Mouse (Mus musculus) regulatory T cell (primary cell): ENCODE results near the gene Prdm16.

ENCODE experiments used
- in situ Hi-C: fragments of 300-600 bp; cut with MboI, MseI; formaldehyde crosslinking; loops from one replicate; pipeline ENCODE4 v1.15.1; 2025; ENCODE audit warnings: high pct_unique_total_duplicates

Prdm16 gene

DNA sequence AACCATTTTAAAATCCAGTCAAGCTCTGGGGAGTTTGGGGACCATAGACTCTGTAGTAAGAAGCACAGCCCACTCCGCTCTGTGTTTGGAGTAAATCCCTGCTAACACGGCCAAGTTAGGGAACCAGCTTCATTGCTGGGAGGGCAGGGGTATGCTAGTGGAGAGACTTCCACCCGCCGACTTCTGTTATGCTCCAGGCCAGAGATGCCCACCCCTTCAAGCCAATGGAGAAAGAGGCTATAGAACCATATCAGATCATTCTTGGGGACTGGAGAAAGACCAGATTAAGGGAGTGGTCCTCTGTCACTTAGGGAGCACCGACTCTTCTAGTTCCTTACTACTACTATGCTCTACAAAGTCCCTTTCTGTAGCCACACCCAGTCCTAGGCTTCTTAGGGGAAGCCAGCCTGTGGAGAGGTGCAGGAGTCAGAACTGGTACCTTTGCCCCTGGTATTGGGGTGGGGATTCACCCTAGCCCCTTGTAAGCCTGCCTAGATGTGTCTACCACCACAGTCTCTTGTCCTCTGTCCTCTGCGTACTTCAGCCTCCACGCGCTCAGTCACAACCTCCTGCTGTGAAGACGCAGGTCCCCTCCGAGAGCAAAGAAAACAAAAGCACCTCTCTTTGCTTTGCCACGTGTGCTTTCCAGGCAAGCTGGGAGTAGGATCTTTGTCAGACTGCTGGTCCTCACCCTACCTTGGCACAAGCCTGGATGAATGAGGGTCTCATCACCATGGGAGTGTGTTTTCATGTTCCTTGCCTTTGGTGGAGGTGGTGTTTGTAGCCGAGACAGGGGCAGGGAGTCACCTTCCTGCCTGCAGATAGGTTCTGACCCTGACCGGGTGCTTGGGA lies 3.1 kb upstream of the Prdm16 start:
- in situ Hi-C loops = no loop called here

DNA sequence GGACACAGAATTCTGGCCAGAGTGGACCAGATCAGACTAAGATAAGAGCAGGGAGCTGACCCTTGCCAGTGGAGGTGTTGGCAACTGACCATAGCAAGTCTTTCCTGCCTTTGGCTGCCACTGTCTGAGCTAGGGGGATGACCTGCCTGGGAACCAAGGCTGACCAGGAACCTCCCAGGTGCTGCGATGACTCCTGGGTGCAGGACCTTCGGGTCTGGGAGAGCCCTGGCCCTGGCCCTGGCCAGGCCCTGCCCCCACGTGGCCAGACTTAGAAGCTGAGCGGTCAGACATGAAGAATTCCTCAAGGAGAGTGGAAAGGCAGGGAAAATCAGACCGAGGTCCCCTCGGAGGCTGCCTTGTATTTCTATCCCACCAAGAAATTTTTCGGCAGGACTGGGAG lies 2.5 kb upstream of the Prdm16 start:
- in situ Hi-C loops = no loop called here

GRCm38 (mm10) chr4:154638320-154638886 lies 1.7 kb upstream of the Prdm16 start:
- in situ Hi-C loops = no loop called here

DNA sequence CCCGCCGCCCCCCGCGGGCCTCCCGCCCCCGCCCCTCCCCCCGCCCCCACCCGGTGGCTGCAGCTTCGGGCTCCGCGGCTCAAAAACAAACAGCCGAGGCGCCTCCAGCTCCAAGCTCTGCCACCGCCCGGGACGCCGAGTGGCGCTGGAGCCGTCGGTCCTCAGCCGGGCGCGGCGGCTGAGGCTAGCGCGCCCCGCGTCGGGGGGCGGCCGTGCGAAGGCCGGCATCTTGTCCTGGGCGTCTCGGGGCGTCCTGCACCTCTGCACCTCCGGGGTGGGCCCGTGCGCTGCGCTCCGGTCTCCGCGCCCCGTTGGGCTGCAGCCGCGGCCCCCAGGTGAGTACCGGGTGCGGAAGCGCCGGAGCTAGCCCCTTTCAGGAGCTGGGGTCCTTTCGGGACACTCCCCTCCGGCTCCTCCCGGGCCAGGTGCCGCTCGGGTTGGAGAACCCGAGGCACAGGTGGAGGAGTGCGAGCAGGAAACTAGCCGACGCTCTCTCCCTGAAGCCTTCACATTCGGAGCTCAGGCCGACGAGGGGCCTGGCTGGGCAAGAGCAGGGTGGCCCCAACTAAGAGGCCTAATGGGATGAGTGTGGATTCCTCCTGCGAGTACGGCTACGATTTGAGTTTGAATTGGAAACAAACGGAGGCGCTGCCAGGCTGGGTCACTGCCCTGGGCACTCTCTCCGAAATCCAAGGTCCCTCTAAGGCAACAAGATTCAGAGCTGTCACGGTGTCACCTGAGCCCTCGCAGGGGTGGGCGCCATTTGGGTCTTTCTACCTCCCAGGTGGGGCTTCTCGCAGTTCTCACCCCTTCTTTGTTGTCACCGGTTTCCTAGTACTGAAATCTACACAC lies 1.0 kb upstream of the Prdm16 start:
- in situ Hi-C loops = no loop called here

DNA sequence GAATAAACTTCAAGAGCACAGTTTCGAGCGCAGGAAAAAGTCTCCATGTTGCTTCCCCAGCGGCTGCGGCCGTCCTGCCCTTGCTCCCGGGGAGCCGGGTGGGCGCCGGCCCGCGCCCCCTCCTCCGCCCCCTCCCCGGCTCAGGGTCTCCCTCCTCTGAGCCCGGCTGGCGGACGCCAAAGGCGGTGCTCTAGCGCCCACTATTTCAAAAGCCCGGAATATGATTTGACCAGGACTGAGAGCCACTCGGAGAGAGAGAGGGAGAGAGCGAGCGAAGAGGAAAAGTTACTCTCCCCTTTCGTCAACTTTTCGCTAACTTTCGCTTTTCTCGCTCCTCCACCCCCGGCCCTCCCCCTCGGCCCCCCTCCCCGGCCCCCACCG lies 630 bp downstream of the Prdm16 start:
- in situ Hi-C loops = no loop called here

GRCm38 (mm10) chr4:154635241-154636052 lies 1.2 kb downstream of the Prdm16 start:
- in situ Hi-C loops = no loop called here

DNA sequence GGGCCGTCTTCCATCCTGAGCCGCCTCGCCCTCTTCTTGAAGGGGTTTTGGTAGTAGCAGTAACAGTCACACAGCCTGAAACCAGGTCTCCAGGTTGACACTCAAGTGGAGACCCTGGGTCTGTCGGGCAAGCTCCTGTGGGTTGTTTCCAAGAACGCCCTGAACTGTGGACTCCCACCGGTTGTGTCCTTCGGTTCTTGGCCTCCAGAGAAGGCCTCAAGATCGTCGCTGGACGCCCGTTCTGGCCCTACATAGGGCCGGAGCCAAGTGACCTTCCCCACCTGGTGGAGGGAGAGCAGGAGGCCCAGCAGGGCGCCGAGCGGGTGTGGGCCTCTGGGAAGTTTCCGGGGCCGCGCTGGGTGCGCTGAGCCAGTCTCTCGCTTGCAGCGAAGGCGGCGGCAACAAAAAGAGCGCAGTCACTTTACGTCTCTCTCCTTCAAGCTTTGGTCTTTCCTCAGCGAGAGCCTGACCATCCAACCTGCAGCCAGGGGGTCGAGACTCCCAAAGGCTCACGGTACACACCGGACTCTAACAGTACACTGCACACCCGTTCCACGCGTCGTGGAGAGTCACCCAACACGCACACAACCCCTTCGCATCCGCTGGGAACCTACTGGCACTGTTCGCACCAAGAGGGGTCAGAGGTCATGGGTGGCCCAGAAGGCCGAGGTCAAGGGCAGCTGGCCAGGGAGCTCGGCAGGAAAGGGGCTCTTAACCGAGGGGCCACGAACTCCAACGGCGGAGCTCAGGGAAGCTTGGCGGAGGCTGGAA lies 2.0 kb downstream of the Prdm16 start:
- in situ Hi-C loops = no loop called here

GRCm38 (mm10) chr4:154634001-154634400 lies 2.7 kb downstream of the Prdm16 start:
- in situ Hi-C loops = no loop called here

DNA sequence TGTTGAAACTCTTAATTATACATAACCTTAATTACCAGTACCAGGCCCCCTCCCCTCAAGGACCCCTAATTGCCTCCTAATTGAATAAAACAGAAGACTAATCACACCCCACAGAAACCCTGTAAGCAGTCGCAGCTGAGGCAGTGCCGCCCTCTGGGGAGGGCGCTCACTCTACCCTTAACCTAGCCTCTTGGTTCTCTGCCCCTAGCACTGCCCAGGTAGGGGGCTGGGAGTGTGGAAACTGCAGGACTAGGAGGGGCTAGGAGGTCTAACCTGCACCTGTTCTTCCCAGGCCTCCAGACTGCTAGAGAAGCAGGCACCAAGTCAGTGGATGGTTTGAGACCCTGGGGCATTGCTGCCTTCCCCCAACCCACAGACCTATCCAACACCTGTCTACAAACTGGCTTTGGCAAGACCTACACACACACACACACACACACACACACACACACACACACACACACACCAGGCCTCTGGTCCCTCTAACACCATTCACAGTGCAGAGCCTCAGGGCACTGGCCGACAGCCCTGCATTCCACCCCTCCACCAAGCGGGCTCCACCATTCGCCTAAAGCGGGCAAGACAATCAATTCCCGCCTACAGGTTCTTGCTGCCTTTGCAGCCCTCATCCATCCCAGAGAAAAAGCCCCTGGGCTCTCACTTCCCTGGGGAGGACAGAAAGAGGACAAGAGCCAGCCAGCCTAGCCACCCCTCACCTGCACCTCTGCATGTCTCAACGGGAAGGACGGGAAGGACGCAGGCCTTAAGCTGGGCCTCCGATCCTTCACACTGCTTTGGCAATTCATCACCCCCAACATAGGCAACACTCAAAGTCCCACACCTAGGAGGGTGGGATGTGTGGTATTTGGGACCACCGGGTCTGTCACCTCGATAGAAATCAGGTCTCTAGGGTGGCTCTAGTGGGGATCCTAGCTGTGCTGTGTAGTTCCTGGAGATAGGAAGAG lies 3.6 kb downstream of the Prdm16 start:
- in situ Hi-C loops = no loop called here

GRCm38 (mm10) chr4:154630763-154631162 lies 5.9 kb downstream of the Prdm16 start:
- in situ Hi-C loops = no loop called here

DNA sequence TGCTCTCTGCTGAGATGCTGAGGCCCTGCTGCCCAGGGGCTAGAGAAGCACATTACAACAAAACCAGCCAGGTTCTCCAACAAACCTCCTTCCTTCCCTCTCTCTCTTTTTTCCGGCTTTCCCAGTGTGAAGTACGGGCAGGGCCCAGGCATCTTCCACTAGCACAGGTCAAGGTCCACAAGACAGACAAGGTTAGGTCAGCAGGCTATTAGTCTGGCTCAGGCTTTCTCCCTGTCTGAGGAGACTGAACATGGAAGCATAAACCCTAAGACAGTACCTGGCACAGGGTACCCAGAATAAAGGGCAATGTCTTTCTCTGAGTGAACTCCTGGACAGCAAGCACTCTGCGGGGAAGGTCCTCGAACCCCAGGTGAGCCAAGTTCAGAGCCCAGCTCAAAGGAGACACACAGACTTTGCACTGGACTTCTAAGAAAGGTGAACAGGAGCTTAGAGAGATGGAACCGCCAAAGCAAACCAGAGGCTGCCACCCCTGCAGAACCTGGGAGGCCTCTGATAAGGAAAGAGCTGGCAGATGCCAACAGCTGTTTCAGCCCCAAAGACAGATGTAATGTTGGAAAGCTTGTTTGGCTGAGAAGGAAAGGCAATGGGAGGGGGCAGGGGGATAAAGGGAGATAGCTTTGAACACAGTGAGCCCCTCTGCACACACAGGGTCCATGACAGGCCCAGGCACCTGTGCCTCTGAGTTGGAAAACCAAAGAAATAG lies 9.1 kb downstream of the Prdm16 start:
- in situ Hi-C loops = no loop called here

DNA sequence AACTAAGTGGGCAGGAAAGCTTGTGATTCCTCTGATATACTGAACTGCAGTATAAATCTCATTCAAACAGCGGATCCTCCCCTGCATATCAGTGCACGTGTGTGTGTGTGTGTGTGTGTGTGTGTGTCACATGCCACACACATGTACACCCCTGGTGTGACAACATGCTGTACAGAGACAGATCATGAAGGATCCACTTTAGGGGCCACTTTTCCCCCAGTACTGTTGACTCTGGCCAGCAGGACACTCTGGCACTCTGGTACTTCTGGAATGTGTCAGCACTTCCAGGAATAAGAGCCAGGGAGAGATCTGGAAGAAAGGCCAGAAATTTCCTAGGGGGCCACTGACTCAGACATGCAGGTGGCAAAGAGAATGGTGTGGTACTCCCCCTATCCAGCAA lies 10.4 kb downstream of the Prdm16 start:
- in situ Hi-C loops = no loop called here

GRCm38 (mm10) chr4:154625710-154626109 lies 11.0 kb downstream of the Prdm16 start:
- in situ Hi-C loops = no loop called here

DNA sequence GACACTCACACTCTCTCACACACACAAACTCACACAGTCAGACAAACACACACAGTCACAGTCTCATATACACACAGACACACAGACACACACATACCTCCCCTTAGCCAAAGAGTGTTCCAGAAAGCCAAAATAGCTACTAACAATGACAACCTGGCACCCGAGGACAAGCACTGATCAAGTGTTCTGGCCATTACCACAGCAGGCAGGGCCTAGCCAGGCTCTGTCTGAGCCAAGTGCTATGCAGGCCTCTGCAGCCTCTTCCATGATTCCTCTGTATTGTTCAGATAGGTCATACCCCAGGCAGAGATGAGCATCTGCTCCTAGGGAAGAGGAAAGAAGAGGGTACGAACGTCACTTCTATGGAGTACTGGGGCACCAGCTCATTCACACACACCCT lies 13.4 kb downstream of the Prdm16 start:
- in situ Hi-C loops = no loop called here

DNA sequence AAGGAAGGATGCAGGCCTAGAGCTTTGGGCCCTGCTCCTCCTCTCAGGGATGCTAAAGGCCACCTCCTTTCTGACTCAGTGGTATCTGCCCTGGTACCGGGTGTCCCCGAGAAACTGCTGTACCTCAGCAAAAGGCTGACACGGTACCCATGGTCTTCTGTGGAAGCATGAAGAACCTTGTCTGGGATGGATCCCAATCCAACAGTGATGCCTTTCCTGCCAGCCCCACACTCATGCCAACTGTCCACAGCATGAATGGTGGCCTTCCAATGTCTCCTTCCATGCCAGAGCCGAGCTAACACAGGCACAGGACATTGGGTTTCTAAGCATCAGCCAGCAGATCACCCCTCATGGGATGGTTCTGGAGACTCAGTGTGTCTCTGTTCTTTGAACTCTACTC lies 14.2 kb downstream of the Prdm16 start:
- in situ Hi-C loops = no loop called here

- in situ Hi-C loops = no loop called here
These were observed 25.5 kb downstream of the Prdm16 start for GRCm38 (mm10) chr4:154611167-154611566.

DNA sequence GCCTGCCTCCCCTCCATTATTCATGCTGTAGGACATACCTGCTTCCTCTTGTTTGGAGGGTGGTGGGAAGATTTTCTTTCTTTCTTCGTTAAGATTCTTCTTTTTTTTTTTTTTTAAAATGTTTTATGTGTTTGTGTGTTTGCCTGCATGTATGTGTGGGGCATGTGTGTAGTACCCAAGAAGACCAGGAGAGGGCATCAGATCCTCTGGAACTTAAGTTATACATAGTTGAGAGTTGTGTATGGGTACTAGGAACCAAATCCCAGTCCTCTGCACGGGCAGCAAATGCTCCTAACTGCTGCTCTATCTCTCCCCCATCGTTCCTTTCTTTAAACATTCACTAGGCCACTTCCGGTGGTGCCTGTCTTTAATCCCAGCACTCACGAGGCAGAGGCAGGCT lies 28.9 kb downstream of the Prdm16 start:
- in situ Hi-C loops = loop anchor here (10.0 kb wide), 1 partner anchor 527 kb away; no protein-coding TSS in a partner anchor

DNA sequence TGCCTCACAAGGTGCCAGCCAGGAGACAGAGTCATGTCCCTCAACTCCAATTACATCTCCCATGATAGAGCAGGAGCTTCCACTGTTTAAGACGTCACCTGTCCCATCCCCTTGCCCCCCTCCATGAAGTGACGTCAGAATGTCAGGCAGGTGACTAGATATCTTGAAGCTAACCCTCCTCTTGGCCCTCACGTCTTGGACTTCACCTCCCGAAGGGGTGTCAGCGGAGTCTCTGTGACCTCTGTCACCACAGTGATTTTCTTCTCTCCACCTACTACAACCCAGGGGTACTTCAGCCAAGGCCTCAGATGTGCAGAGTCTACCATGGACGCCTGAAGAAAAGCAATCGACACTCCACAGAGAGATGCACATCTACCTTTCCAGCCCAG lies 32.2 kb downstream of the Prdm16 start:
- in situ Hi-C loops = loop anchor here (10.0 kb wide), 1 partner anchor 530 kb away; no protein-coding TSS in a partner anchor
